Mouse (Mus musculus) effector memory CD4-positive, alpha-beta T cell, adult 7 months (primary cell): ENCODE results near the gene Palld. TPM values are rescaled to one million over a fixed set of nuclear protein-coding genes. Genes with fewer than 3 reads are reported as not detected.

Source experiments
- polyA plus RNA-seq: library from polyadenylated mRNA; unstranded; fragments of 100-300 nt; shearing (Covaris generic); gene quantifications from one replicate; pipeline ENCODE4 v1.2.1, GENCODE M21; 2017

Gene Palld
- 0.88 TPM for polyA plus RNA-seq

DNA sequence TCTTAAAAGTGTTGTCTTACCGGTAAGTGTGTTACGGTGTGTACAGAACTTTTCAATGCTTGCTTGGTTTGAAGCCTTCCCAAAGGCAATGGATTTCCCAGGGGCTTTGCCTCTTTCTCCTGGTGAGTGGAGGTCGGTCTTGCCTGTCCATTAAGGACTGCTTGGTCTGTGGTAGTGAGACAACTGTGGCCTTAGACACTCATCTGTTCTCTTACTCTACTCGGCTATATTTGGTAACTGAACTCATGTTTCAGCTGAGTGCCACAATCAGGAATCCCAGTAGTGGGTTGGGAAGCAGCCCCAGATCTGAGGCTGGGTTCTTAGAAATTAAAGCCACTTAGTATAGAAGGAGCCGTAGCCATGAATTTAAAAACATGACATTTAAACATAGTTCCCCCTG, at the start of gene Palld:
TSS of gene Palld (minus strand) at position 170 of the 400 bp plus-strand sequence.

DNA sequence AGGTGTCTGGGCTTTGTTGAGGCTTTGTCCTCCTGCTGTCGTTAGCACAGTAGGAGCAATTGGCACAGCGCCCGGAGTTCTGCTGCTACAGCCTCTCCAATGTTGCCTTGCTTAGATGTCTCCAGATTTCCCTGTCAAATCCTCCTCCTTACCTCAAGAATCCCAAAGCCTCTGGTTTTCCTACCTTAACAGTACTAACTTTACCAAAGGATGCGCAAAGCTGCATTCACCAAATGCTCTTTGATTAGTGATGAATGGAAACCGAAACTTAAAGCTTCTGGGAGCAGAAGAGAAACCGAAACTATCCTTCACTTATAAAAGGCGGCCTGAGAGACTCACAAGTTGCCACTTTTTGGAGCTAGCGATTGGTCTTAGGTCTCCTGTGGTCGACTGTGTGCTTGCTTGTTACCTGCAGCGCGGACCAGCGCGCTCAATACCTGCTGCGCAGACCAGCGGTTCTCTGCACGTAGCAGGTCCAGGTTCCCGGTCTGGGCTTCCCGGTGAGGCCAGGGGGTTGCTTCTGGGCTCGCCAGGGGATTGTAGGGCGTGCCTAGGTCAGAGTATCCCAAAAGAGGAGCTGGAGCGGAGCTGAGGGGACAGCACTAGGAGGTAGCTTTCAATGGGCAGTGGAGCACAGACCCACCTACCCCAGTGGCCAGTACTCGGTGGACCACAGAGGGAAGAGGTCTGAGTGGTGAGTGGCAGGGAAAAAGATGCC, 25.4 kb upstream of the Palld start, which contains the start of gene Ddx60:
TSS of gene Ddx60 (plus strand) at position 311 of the 718 bp plus-strand sequence.

DNA sequence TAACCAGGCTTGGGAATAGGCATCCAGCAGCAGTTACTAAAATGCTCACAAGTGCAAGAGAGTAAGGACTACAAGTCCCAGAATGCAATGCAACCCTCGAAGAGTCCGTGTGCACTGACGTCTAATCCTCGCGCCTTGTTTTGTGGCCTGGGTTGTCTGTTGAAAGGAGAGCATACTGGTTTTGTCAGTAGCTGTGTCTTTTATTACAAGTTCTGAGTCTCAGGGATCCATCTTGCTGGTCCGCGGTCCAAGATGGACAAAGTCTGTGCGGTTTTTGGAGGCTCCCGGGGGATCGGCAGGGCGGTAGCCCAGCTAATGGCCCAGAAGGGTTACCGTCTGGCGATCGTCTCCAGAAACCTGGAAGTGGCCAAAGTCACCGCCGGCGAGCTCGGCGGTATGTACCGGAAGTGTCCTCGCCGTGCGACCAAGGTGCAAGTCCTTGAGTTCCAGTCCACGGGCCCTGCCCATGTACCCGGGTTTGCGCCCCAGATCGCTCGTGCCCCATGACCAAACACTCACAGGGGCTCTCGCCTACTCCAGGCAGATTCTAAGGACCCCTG, 414.8 kb downstream of the Palld start, which contains the start of gene Cbr4:
TSS of gene Cbr4 (plus strand) at position 138 of the 560 bp plus-strand sequence.

Other genes starting within 250 kb of the Palld start
- gene Ddx60, start 25.4 kb upstream of the Palld start, polyA plus RNA-seq, result 18.6 TPM
- gene Anxa10, start 220.5 kb upstream of the Palld start, polyA plus RNA-seq, result 0.32 TPM